Mouse (Mus musculus) liver, postnatal 0 days (tissue): ENCODE measurements at regions not wholly inside any gene's neighbourhood (a gene's known extent, or its start where the extent isn't known, plus 50 kb on each side); places are given as distances from the start of the nearest gene placed in this dataset.
A peak's percentile ranks its signal among the peaks of the same experiment; 100 is the strongest.

Experiments
- ATAC-seq: fragments of 200-750 bp; cut with Nextera tagmentation; 2 replicates; pipeline ENCODE4 v1.8.0; 2017; ENCODE audit warnings: mild to moderate bottlenecking, moderate library complexity
- DNase-seq: peaks from one replicate; pipeline ENCODE4 v3.0.0-alpha.2; 2016
- H3K27ac ChIP-seq: fragments of 300-500 bp; sonication (generic); 2 replicates; pipeline ENCODE4 v1.5.1; 2014; ENCODE audit warnings: antibody characterized with exemption, moderate library complexity, mild to moderate bottlenecking, low read depth
- H3K27me3 ChIP-seq: fragments of 300-500 bp; sonication (generic); 2 replicates; pipeline ENCODE4 v1.6.1; 2014; ENCODE audit warnings: low read length, control low read depth, mixed read lengths; ENCODE audit not compliant: insufficient read depth
- H3K36me3 ChIP-seq: fragments of 300-500 bp; sonication (generic); replicated peaks from 2 replicates; pipeline ENCODE4 v1.6.1; 2014; ENCODE audit warnings: mild to moderate bottlenecking, control low read depth, low read length, moderate library complexity, mixed read lengths; ENCODE audit not compliant: insufficient read depth
- H3K4me1 ChIP-seq: fragments of 300-500 bp; sonication (generic); 2 replicates; pipeline ENCODE4 v1.6.1; 2014; ENCODE audit warnings: antibody characterized with exemption, mild to moderate bottlenecking, control low read depth; ENCODE audit not compliant: insufficient read depth
- H3K4me2 ChIP-seq: fragments of 300-500 bp; sonication (generic); 2 replicates; pipeline ENCODE4 v1.6.1; 2014; ENCODE audit warnings: low read depth, mild to moderate bottlenecking, low read length, moderate library complexity, mixed read lengths
- H3K4me3 ChIP-seq: fragments of 300-500 bp; sonication (generic); 2 replicates; pipeline ENCODE4 v1.5.1; 2014; ENCODE audit warnings: low read depth, low read length
- H3K9ac ChIP-seq: fragments of 300-500 bp; sonication (generic); replicated peaks from 2 replicates; pipeline ENCODE4 v1.6.1; 2014; ENCODE audit warnings: mild to moderate bottlenecking, moderate library complexity
- H3K9me3 ChIP-seq: fragments of 300-500 bp; sonication (generic); 2 replicates; pipeline ENCODE4 v1.6.1; 2016; ENCODE audit warnings: mild to moderate bottlenecking, control low read depth, low read length, mixed read lengths
- CTCF ChIP-seq: sonication (generic); IDR thresholded peaks from 2 replicates; pipeline ENCODE4 v1.5.1; 2016; ENCODE audit warnings: antibody characterized with exemption, low read depth
- EP300 ChIP-seq: IDR thresholded peaks from 2 replicates; pipeline ENCODE4 v1.6.1; 2016; ENCODE audit warnings: antibody characterized with exemption, low read depth, mild to moderate bottlenecking
- WGBS: fragments of 180-500 bp; shearing (Covaris S2); extraction: QIAGEN DNeasy Blood & Tissue Kit; methylation state at CpG from one replicate; pipeline ENCODE4 v1.1.7; 2014; ENCODE audit not compliant: insufficient replicate concordance; 5-methylcytosine and 5-hydroxymethylcytosine counted together

GRCm38 (mm10) chr13:60123964-60124363 is 53.2 kb downstream of the Gas1 start:
- Histone ChIP-seq H3K4me2 (no peak overlapping the region), H3K27ac (no peak overlapping the region), H3K9me3 (no peaks in the 10 kb centered on the region), H3K27me3 (no peaks in the 10 kb centered on the region), H3K9ac (no peak overlapping the region), H3K36me3 (no peaks in the 10 kb centered on the region), H3K4me3 (no peak overlapping the region), H3K4me1 (no peaks in the 10 kb centered on the region)
- WGBS = 35% methylated on average over 4 of the region's 4 CpGs
- ATAC-seq = no peak
- no peak for DNase-seq
- TF ChIP-seq CTCF (no peak), EP300 (no peak)

DNA sequence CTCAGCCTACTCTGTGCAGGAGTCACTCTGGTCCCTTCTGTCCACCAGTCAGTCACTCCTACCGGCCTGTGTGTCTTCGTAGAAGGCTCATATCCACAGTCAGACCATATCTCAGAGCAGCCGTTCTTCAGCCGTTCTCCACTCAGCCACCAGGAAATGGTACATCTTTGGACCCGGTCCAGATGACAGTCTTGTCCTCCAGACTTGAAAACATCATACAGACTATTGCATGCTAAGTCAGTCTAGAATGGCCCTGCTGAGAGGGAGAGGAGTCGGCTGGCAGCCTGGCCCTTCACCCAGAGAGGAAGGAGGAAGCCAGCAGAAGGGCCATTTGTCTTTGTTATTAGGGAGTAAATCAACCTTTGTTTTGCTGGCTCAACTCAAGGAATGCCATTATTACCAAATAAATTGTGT is 54.0 kb downstream of the Gas1 start:
- Histone ChIP-seq H3K4me3 (no peak overlapping the region), H3K27ac (no peak overlapping the region), H3K4me1 (no peaks in the 10 kb centered on the region), H3K4me2 (no peak overlapping the region), H3K27me3 (no peaks in the 10 kb centered on the region), H3K9me3 (no peaks in the 10 kb centered on the region), H3K9ac (no peak overlapping the region), H3K36me3 (no peaks in the 10 kb centered on the region)
- 29% methylated on average over 6 of the region's 6 CpGs for WGBS
- ATAC-seq = no peak
- TF ChIP-seq CTCF = no peak
- no peak for TF ChIP-seq EP300
- no peak for DNase-seq

DNA sequence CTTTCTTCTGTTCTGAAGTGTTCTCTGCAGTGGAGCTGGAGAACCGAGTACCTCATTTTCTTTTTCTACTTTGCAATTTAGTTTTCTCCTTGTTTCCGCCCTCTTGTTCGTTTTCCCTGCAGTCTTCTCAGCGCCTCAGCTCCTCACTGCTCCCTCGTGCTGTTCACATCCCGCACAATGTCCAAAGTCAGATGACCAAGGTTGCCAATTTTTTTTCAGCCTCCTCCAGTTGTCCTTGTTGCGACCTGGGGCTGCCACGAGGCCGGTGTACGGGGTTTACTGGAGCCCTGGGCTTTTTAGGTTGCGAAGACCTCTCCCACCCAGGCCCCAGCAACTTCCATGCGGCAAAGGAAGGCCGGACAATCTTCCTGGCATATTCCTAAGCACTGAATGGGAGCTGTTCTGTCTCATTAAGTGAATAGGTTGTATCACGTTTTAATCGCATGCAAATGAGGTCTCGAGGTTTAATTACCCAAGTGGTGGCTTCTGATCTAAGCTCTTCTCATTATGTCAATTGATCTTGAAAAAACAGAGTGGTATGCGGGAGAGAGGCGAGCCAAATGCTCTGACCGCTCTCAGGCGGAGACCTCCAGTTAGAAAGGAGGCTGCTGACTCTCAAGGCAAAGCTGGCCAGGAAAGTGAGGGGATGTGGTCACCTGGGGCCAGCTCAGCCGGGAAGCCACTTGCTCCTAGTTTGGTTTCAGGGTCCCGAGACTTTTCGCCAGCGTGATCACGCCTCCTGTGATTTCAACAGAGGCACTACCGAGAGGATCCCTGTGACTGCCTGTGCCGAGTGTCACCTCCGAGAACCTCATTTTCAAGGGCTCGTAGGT is 54.6 kb downstream of the Gas1 start:
- H3K27ac ChIP-seq = no peak overlapping the region
- H3K9me3 ChIP-seq = no peaks in the 10 kb centered on the region
- H3K36me3 ChIP-seq = no peaks in the 10 kb centered on the region
- H3K4me1 ChIP-seq = no peaks in the 10 kb centered on the region
- WGBS = 51% methylated on average over 29 of the region's 29 CpGs
- DNase-seq = no peak
- no peaks in the 10 kb centered on the region for H3K27me3 ChIP-seq
- ATAC-seq = no peak
- no peak overlapping the region for H3K9ac ChIP-seq
- TF ChIP-seq CTCF (no peak), EP300 (no peak)
- no peak overlapping the region for H3K4me3 ChIP-seq
- H3K4me2 ChIP-seq = no peak overlapping the region

- peaks cover 3% of the 10 kb centered on the region; the same call in 1 of the 2 replicates for H3K4me1 ChIP-seq
- WGBS = 76% methylated on average over 2 of the region's 2 CpGs
Measured at GRCm38 (mm10) chr13:60111465-60111864, 65.7 kb downstream of the Gas1 start.

GRCm38 (mm10) chr13:60110079-60110846 is 66.9 kb downstream of the Gas1 start:
- H3K4me2 ChIP-seq = peak overlapping the region; percentile 24; the same call in 1 of the 2 replicates
- H3K4me3 ChIP-seq = no peak overlapping the region
- H3K9ac ChIP-seq = no peak overlapping the region
- peaks cover 3% of the 10 kb centered on the region; the same call in 1 of the 2 replicates for H3K4me1 ChIP-seq
- peak; percentile 62 for DNase-seq
- no peaks in the 10 kb centered on the region for H3K27me3 ChIP-seq
- peak overlapping the region; percentile 46; the same call in 1 of the 2 replicates for H3K27ac ChIP-seq
- WGBS = 12% methylated on average over 11 of the region's 11 CpGs
- no peaks in the 10 kb centered on the region for H3K9me3 ChIP-seq
- TF ChIP-seq EP300 = no peak
- TF ChIP-seq CTCF = no peak
- H3K36me3 ChIP-seq = no peaks in the 10 kb centered on the region
- peak; percentile 98 for ATAC-seq

More at GRCm38 (mm10) chr13:60111465-60111864, 65.7 kb downstream of the Gas1 start:
- H3K27ac ChIP-seq = no peak overlapping the region
- no peak for ATAC-seq
- no peak overlapping the region for H3K4me3 ChIP-seq
- no peak overlapping the region for H3K9ac ChIP-seq
- no peak overlapping the region for H3K4me2 ChIP-seq
- no peaks in the 10 kb centered on the region for H3K27me3 ChIP-seq
- no peaks in the 10 kb centered on the region for H3K9me3 ChIP-seq
- H3K36me3 ChIP-seq = no peaks in the 10 kb centered on the region
- DNase-seq = no peak
- TF ChIP-seq CTCF (no peak), EP300 (no peak)

DNA sequence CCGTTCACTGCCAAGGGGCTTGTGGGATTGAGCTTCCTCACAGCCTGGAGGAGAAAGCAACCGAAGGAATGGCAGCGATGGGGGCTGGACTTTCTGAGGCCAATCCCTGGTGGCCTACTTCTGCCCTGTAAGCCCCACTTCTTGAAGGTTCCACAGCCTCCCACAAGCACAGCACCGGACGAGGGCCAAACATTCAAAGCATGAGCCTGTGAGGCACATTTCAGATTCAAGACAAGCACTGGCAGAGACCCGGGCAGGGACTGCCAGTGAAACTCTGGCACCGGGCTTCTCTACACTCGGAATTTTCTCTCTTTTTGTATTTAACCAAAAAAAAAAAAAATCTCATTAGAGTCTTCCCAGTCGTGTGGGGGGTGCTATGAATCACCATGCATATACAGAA is 71.9 kb downstream of the Gas1 start:
- 79% methylated on average over 9 of the region's 9 CpGs for WGBS
- TF ChIP-seq CTCF (no peak), EP300 (no peak)

More for the DNA sequence above, 71.9 kb downstream of the Gas1 start:
- no peak for DNase-seq
- Histone ChIP-seq H3K9me3 (no peaks in the 10 kb centered on the region), H3K4me3 (no peak overlapping the region), H3K27ac (no peak overlapping the region), H3K36me3 (no peaks in the 10 kb centered on the region), H3K9ac (no peak overlapping the region), H3K4me2 (no peak overlapping the region), H3K27me3 (no peaks in the 10 kb centered on the region), H3K4me1 (peaks cover 2% of the 10 kb centered on the region; the same call in 1 of the 2 replicates)
- no peak for ATAC-seq
